Mouse (Mus musculus) G1E-ER4 (cell line): ENCODE measurements around the gene Prtn3. TPM values are rescaled to one million over a fixed set of nuclear protein-coding genes. Genes with fewer than 3 reads are reported as not detected.

Source experiments
- GATA1 ChIP-seq: IDR thresholded peaks from one replicate; pipeline ENCODE4 v1.8.0; 2012; ENCODE audit warnings: low read length, inconsistent platforms
- polyA plus RNA-seq: library from polyadenylated mRNA; stranded (reverse); fragments of >175 nt; gene quantifications from 2 replicates; pipeline ENCODE4 v1.2.3, GENCODE M21; 2012

Prtn3 gene
- polyA plus RNA-seq, 1 experiment: not detected

DNA sequence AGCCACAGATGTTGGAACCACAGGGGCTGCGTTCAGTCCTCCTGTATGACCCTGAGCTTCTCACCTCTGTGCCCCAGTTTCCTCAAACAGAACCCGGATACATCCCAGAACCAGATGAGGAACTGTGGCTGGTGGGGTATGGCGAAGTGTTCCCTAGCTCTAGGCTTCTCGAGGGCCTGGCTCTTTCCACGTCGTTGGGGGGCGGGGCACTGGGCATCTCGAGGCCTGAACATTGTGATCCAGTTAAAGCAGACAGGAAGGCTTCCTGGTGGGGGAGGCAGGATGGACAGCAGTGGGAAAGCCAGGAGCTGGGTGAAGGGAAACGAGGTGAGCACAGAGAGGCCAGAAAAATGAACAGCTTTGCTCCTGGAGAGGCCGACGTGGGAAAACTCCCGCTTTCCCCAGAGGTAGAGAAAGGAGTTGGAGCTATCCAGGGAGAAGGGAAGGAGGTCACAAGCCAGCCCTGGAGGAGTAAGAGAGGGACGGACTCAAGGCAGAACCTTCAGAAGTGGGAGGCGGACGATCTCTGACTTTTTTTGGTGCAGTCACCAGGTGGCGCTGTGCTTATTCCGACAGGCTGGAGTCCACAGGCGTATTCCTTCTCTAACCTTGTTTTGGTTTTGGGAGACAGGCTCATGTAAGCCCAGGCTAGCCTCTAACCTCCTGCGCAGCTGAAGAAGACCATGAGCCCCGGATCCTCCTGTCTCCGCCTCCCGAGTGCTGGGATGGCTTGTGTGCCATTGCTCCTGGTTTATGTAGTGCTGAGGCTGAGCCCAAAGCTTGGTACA is 9.2 kb downstream of the Prtn3 start:
- TF ChIP-seq GATA1: no peak

DNA sequence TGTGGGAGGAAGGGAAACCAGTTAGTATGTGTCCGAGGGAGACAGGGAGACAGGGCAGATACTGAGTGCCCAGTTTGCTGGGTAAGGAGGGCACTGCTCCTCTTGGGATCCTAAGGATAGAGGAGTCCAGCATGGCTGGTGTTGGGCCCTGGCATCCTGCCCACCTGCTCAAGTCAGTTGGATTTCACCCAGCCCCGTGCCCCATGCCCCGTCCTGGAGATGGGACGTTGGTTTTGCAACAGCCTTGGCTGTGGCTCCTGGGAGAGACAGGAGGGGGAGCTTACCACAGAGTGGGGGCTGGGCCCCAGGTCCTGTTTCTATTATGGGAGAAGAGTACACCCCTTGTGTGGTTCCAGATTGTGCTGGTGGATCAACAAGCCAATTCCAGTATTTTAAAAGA is 10.2 kb downstream of the Prtn3 start:
- TF ChIP-seq GATA1: no peak

DNA sequence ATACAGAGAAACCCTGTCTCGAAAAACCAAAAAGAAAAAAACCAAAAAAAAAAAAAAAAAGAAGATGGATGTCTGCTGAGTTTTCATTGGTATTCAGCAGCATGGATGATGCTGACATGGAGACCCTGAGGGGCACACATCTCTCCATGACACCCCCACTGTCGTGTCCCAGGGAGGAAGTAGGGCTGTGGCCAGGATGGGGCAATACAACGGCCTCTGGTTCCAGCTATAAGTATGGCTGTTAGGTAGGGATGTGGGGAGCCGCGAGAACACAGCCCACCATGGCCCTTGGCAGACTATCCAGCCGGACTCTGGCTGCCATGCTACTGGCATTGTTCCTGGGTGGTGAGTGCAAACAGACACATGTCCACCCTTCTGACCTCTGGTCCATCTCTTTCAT is 11.8 kb downstream of the Prtn3 start, which contains the start of gene Elane:
Elane (plus strand) TSS at position 194 of the 400 bp plus-strand sequence.
- TF ChIP-seq GATA1: no peak

DNA sequence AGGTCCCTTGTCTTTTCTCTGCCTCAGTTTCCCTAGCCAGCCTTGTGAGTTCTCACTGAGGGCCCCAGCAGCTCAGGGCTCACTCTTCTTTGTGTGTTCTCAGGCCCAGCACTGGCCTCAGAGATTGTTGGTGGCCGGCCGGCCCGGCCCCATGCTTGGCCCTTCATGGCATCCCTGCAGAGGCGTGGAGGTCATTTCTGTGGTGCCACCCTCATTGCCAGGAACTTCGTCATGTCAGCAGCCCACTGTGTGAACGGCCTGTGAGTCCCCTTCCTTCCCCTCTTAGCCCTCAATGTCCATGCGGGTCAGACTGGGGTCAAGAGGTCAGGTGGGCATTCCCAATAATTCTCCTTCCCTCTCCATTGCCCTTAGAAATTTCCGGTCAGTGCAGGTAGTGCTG is 12.3 kb downstream of the Prtn3 start:
- TF ChIP-seq GATA1: no peak

DNA sequence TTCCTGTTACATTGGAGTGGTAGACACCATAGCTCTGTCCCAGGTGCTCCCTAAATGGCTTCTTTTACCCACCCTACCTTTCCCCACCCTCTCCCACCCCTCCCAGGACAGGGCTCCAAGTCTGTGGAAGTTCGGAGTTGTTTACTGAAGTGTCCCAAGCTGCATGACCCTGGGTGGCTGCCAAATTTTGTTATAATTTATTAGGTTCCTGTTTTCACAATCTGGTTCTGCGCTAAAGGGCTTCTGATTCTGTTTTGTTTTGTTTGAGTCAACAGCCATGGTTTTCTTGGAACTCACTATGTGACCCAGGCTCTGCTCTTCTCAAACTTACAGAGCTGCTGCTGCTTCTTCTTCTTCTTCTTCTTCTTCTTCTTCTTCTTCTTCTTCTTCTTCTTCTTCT is 15.1 kb downstream of the Prtn3 start:
- no peak for TF ChIP-seq GATA1

DNA sequence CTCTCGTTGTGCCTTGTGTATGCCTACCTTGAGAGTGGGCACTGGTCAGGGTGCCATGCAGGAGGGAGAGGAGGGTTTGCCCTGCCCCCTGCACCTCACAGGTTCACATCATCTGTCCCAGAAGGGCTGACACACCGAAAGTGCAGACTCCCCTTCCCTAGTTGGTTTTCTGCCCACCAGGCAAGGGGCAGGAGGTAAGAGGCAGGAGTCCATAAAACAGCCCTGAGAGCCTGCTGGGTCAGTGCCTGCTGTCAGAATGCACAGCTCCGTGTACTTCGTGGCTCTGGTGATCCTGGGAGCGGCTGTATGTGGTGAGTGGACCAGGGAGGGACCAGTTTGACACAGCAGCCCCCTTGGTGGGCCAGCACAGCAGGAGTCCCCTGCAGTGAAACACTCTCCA is 16.4 kb downstream of the Prtn3 start, which contains the start of gene Cfd:
Cfd (plus strand) TSS at position 184 of the 400 bp plus-strand sequence.
- no peak for TF ChIP-seq GATA1

DNA sequence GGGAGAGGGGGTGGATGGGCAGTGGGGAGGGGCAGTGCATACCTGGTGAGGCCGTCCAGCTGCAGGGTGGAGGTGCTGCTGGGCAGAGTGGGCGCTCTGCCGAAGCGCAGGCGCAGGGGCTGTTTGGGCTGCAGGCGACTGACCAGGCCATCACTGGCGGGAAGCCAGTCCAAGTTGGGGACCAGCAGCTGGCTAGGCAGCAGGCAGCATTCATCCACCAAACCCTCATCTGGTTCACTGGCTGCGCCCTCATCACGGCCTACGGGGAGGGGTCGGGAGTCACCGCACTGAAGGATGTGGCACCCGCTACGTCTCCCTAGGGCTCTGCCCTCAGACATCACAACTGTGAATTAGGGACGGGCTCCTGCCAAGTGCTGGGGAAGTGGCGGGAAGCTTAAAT is 22.0 kb downstream of the Prtn3 start:
- TF ChIP-seq GATA1: no peak

DNA sequence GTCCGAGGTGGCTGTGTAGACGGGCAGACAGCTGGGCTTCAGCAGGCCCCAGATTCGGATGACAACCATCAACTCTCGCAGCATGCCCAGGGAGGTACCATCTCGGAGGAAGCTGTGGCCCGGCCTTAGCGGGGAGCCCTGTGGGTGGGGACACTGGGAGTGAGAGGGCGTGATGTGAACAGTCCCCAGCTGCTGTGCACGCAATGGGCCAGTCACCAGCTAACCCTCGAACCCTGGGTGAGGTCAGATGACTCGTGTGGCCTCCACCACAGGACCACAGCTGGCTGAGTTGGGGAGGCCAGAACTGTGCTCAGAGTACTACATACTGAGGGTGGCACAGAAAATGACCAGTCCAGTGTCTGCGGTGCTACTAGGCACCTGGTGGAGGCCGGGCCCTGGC is 22.5 kb downstream of the Prtn3 start:
- TF ChIP-seq GATA1: no peak

DNA sequence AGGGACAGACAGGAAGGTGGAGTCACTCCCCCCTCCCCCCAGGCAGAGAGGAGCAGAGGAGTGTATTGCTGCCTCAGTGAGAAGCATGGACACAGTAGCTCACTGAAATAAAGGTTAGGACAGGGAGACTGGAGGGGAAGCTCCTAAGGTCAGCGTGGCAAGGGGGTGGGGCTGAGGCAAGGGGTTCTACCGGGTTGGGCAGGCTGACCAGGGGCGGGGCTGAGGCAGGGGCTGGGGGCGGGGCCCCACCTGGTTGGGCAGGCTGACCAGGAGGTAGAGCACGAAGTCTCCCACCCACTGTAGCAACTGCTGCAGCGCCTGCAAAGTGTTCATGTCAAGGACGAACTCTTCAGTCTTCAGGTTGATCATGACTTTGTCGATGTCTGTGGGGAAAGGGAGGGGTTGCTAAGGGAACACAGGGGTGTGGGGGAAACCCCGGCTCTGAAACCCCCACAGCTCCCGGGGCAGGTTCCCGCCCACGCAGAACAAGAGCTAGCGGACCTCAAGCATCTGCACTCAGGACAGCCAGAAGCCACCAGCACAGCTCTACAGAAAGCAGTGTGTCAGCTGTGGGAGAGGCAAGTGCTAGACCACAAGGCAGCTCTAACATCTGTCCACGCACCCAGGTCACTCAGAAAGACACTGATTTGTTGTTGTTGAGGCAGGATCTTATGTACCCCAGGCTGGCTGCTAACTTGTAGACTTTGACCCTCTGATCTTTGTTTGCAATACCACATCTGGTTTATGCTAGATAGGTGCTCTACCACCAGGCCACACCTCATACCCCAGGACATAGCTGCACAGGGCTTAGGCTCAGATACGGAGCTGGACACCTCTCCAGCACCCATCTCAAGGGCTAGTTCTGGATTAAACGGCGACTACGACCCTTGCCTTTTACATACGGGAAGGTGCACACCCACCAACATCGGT is 23.3 kb downstream of the Prtn3 start:
- TF ChIP-seq GATA1: no peak

DNA sequence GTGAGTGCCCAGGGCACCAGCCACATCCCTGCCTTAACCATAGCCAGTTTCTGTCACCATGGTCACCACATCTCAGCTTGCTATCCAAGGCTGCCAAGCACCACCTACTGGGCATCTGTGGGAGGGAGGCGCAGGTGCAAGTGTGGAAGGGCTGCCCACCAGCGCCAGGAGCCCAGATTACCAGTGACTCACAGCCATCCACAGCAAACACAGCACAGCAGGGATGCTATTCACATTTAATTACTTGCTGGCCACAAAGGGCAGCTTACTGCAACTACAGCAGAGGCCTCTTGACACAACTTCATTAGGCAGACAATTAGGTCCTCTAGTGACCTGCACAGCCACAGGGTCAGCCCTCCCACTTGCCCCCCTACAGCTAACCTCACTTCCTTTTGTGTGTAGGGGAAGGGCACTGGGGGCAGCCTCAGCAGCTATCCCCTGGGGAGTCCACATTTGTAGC is 26.7 kb downstream of the Prtn3 start:
- no peak for TF ChIP-seq GATA1

DNA sequence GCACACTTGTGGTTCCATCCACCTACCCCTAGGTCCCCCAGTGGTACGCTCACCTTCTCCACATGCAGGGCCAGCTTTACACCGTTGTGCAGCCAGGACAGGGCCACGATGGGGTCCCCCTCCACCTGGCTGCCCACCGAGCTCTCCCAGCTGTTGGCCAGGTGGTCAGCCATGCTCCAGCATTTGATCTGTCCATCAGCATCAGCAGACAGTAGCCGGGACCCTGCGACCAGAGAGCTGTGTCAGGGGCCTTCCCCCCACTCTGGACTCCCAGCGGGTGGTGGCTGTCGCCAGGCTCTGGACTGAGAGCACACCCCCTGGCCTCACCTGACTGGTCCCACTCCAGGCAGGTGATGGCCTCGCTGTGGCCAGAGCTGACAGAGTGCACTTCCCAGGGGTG is 32.4 kb downstream of the Prtn3 start:
- TF ChIP-seq GATA1: no peak

DNA sequence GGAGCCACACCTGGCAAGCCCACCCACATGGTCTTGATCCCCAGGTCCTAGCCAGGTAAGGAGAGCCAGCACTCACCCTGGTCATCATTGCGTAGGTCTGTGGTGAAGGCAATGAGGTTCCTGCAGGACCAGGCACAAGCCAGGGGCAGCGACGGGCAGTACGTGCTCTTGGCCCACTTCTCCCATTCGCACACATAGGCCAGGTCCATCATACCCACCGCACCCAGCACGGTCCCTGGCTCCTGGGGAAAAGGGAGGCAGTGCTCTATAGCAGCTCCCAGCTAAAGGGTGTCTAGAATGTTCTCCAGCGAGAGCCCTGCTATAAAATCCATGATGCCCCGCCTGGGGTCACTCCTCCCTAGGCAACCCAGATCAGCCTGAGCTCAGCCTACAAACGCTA is 33.1 kb downstream of the Prtn3 start:
- no peak for TF ChIP-seq GATA1

DNA sequence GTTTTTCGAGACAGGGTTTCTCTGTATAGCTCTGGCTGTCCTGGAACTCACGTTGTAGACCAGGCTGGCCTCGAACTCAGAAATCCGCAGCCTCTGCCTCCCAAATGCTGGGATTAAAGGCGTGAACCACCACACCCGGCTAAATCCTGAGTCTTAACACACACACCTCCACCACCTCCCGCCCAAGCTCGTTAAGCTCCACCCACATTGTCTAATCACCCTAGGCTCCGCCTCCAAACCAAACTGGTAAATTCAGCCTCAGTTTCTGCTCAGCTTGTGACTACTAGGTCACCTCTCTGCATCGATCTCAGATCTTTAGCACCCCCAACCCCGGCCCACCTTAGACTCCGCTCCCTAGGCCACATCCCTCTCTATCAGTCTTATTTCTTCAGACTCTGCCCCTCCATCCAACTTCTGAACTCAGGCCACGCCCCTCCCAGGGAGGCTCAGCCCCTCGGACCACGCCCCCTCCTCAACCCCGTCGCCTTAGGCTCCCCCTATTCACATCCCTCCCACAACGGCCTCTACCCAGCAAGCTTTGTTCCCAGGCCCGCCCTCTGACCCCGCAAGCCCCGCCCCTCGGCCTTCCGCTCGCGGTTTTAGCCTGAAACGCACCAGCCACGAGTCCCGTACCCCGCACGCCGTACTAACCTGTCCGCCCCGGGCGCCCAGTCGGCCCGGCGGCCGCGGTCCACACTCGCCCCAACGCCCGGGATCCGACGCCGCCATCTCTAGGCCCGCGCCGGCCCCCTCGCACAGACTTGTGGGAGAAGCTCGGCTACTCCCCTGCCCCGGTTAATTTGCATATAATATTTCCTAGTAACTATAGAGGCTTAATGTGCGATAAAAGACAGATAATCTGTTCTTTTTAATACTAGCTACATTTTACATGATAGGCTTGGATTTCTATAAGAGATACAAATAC is 34.2 kb downstream of the Prtn3 start, which contains the start of gene Med16:
Med16 (minus strand) TSS at position 757 of the 925 bp plus-strand sequence.
- no peak for TF ChIP-seq GATA1

DNA sequence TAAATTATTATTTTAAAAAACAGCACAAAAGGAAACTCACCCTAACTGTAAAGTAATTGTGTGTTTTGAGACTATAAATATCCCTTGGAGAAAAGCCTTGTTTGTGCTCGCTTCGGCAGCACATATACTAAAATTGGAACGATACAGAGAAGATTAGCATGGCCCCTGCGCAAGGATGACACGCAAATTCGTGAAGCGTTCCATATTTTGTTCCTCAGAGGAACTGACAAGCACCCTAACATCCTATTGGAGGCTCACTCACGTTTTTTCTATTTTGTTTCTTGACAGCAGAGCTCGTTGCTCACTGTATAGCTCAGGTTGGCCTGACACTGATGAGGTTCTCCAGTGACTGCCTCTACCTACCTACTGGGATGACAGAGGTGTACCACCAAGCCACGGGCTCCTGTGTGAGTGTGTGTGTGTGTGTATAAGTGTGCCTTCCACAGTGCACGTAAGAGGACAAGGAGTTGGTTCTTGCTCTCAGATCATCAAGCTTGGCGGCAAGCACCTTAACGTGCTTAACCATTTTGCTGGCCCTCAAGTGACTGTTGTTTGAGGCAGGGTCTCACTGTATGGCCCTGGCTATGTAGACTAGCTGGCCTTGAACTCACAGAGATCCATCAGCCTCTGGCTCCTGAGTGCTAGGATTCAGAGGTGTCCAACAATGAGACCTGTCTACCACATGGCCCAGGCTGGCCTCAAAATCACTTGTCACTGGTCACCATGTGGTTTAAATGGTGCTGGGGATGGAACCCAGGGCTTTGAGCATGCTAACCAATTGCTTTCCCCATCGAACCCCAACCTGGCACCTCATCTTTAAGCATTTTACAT is 35.0 kb downstream of the Prtn3 start:
- no peak for TF ChIP-seq GATA1
